8 mouse cellular contexts compared by ENCODE assay signal in the genomic region with DNA sequence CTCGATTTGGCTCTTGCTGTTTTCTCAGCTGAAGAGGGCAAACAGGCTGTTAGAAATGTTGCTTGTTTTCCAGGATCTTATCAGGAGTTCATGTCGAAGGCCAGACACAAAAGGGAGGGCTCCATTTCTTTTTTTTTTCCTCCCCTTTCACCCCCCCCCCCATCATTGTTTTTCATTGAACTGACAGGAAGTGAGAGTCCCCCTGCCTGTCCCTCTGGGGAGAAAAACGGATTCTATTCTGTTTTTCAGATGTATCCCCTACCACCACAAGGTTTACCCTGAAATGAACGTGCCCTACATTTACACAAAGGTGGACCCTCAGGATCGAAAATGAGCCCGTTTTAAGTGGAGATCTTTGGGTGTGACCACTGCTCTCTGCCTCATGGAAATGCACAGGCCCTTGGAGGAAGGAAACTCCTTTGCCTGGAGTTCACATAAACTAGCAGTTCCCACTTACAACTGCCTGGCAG. TPM values are rescaled to one million over a fixed set of nuclear protein-coding genes. Genes with fewer than 3 reads are reported as not detected.
DNase-seq lines count a peak whose midpoint lies in the region; ATAC-seq lines count a peak whose summit lies in the region.
"Had no signal": no experiment of that assay in that cellular context is flagged by ENCODE, and none has a peak within 500 bp of the region (broad histone marks: within the 10 kb centered on the region; RNA-seq: fewer than 3 reads in every experiment).

No protein-coding gene starts in this region.

- no peak overlapping the region for H3K4me2 ChIP-seq in lung, embryonic 16.5 days (ENCODE audit: low read depth, low read length)
- peak overlapping the region; percentile 9; the same call in 1 of the 2 replicates for H3K4me2 ChIP-seq in liver, embryonic 12.5 days
- no peak overlapping the region for H3K4me2 ChIP-seq in stomach, embryonic 16.5 days (ENCODE audit: low read depth, low read length)

- 0 out of 2 replicates have a peak overlapping the region, but pooled peaks have one; percentile 6 for H3K9ac ChIP-seq in lung, embryonic 16.5 days (ENCODE audit: low read length)
- no peak overlapping the region for H3K9ac ChIP-seq in liver, embryonic 12.5 days
- H3K9ac ChIP-seq in stomach, embryonic 16.5 days (ENCODE audit: low read length) = no peak overlapping the region

- intact Hi-C loops in left cerebral cortex, postnatal 25 days (cut with DNase I) = no loop called here

- no peak for DNase-seq in lung, postnatal 10 days
- peak; percentile 62 to 76 for DNase-seq in heart, adult 9 months (ENCODE audit: low spot score in 2 of 2)
- DNase-seq in left cerebral cortex, postnatal 25 days (ENCODE audit: low spot score in 2 of 2) = no peak
- no peak for DNase-seq in embryo, embryonic 9.5 days (ENCODE audit: extremely low spot score)
- DNase-seq: right cerebral cortex, postnatal 14 days had no signal

- no peaks in the 10 kb centered on the region for H3K27me3 ChIP-seq in lung, embryonic 16.5 days (ENCODE audit: control insufficient read depth, insufficient read depth, low read depth, low read length)
- no peaks in the 10 kb centered on the region for H3K27me3 ChIP-seq in liver, embryonic 12.5 days (replicated peaks)
- no peaks in the 10 kb centered on the region for H3K27me3 ChIP-seq in stomach, embryonic 16.5 days (ENCODE audit: control insufficient read depth, insufficient read depth, low read length)

- WGBS in lung, embryonic 16.5 days = 27% methylated on average over 6 of the region's 6 CpGs
- 14% methylated on average over 6 of the region's 6 CpGs for WGBS in liver, embryonic 12.5 days (ENCODE audit: insufficient replicate concordance)
- WGBS in stomach, embryonic 16.5 days = 41% methylated on average over 6 of the region's 6 CpGs

- H3K4me1 ChIP-seq in lung, embryonic 16.5 days (replicated peaks; ENCODE audit: control insufficient read depth, insufficient read depth, low read length) = peaks cover 10% of the 10 kb centered on the region; the same call in 1 of the 2 replicates
- H3K4me1 ChIP-seq in liver, embryonic 12.5 days = peaks cover 36% of the 10 kb centered on the region
- H3K4me1 ChIP-seq in stomach, embryonic 16.5 days (ENCODE audit: control insufficient read depth, insufficient read depth, low read length) = no peaks in the 10 kb centered on the region

- no peak for ATAC-seq in lung, embryonic 16.5 days (ENCODE audit: low read depth)
- 0 out of 2 replicates have a peak, but pooled peaks have one; percentile 8 for ATAC-seq in liver, embryonic 12.5 days
- ATAC-seq in stomach, embryonic 16.5 days (ENCODE audit: insufficient read depth, low FRiP score) = no peak

- H3K27ac ChIP-seq in lung, embryonic 16.5 days (ENCODE audit: low read length) = peak overlapping the region; percentile 83
- H3K27ac ChIP-seq in liver, embryonic 12.5 days = peak overlapping the region; percentile 28; the same call in 1 of the 2 replicates
- H3K27ac ChIP-seq in stomach, embryonic 16.5 days (ENCODE audit: low read length) = peak overlapping the region; percentile 25; the same call in 1 of the 2 replicates

- H3K4me3 ChIP-seq in lung, embryonic 16.5 days (ENCODE audit: low read length) = no peak overlapping the region
- no peak overlapping the region for H3K4me3 ChIP-seq in liver, embryonic 12.5 days
- H3K4me3 ChIP-seq in stomach, embryonic 16.5 days (replicated peaks; ENCODE audit: low read length) = no peak overlapping the region

- no peaks in the 10 kb centered on the region for H3K36me3 ChIP-seq in lung, embryonic 16.5 days (ENCODE audit: control insufficient read depth, insufficient read depth, low read length)
- H3K36me3 ChIP-seq in liver, embryonic 12.5 days = no peaks in the 10 kb centered on the region
- no peaks in the 10 kb centered on the region for H3K36me3 ChIP-seq in stomach, embryonic 16.5 days (ENCODE audit: control insufficient read depth, insufficient read depth, low read length)

- H3K9me3 ChIP-seq in lung, embryonic 16.5 days (ENCODE audit: control insufficient read depth, low read length) = no peaks in the 10 kb centered on the region
- no peaks in the 10 kb centered on the region for H3K9me3 ChIP-seq in liver, embryonic 12.5 days (replicated peaks)
- peaks cover 9% of the 10 kb centered on the region; the same call in 1 of the 2 replicates for H3K9me3 ChIP-seq in stomach, embryonic 16.5 days (replicated peaks; ENCODE audit: control insufficient read depth, low read length)

RNA-seq across cellular contexts. Expression of gene Elk3, which starts 25.6 kb away (rescaled TPM):
- 44.9 and 48.0 TPM in 2 replicates for polyA plus RNA-seq in lung, embryonic 16.5 days (2015; fragmentation: Nextera tagmentation; extraction: Ambion mirVana)
- polyA plus RNA-seq in liver, embryonic 12.5 days (2016; fragmentation: Nextera tagmentation; extraction: Ambion mirVana) = 8.6 and 9.6 TPM in 2 replicates
- 19.1 and 23.6 TPM in 2 replicates for polyA plus RNA-seq in stomach, embryonic 16.5 days (2015; fragmentation: Nextera tagmentation; extraction: Ambion mirVana)
- total RNA-seq in left cerebral cortex, postnatal 25 days (2021) = 10 to 100 TPM in 1 of 2 experiments, 1 to 10 TPM in 1; 9.6 to 12.4 TPM

Comparison
In these comparisons a context has a peak if more than half of its experiments do, and no peak if none do; other contexts are left out.
1. H3K27ac ChIP-seq: peak in every context shown above with its lines; median percentile 83 in lung, embryonic 16.5 days; 28 in liver, embryonic 12.5 days; 25 in stomach, embryonic 16.5 days.
2. DNase-seq: peak in heart, adult 9 months (2 of 2); none in lung, postnatal 10 days (single experiment), left cerebral cortex, postnatal 25 days (0 of 2) and embryo, embryonic 9.5 days (single experiment).